Mouse (Mus musculus): ENCODE measurements around the gene Nppb.

Gene Nppb

GRCm38 (mm10) chr4:147976237-147976636 lies 9.4 kb upstream of the Nppb start:
- DNase-seq (ENCODE audit: low spot score in 2 of 2), result no peak

- no peak for DNase-seq (ENCODE audit: low spot score in 2 of 2)
These were observed 7.9 kb upstream of the Nppb start for GRCm38 (mm10) chr4:147977726-147978125.

GRCm38 (mm10) chr4:147978391-147978790 lies 7.2 kb upstream of the Nppb start:
- DNase-seq (ENCODE audit: low spot score in 2 of 2), result no peak

- no peak for DNase-seq (ENCODE audit: low spot score in 2 of 2)
These were observed 6.1 kb upstream of the Nppb start for GRCm38 (mm10) chr4:147979441-147979860.

GRCm38 (mm10) chr4:147993571-147994095 lies 8.0 kb downstream of the Nppb start:
- DNase-seq (ENCODE audit: low spot score in 2 of 2), result no peak

GRCm38 (mm10) chr4:147995311-147995710 lies 9.7 kb downstream of the Nppb start:
- no peak for DNase-seq (ENCODE audit: low spot score in 2 of 2)

GRCm38 (mm10) chr4:148000202-148000772 lies 14.7 kb downstream of the Nppb start, which contains the start of gene Nppa:
Nppa (plus strand) TSS chr4:148000722.
- no peak for DNase-seq (ENCODE audit: low spot score in 2 of 2)

GRCm38 (mm10) chr4:148001013-148001789 lies 15.6 kb downstream of the Nppb start:
- DNase-seq (ENCODE audit: low spot score in 2 of 2), result no peak

GRCm38 (mm10) chr4:148001866-148002265 lies 16.3 kb downstream of the Nppb start:
- DNase-seq (ENCODE audit: low spot score in 2 of 2), result no peak

GRCm38 (mm10) chr4:148004361-148004760 lies 18.8 kb downstream of the Nppb start:
- DNase-seq (ENCODE audit: low spot score in 2 of 2), result no peak

- DNase-seq (ENCODE audit: low spot score in 2 of 2), result no peak
These were observed 22.8 kb downstream of the Nppb start for GRCm38 (mm10) chr4:148008412-148008811.

GRCm38 (mm10) chr4:148009641-148010040 lies 24.1 kb downstream of the Nppb start:
- DNase-seq (ENCODE audit: low spot score in 2 of 2), result no peak

GRCm38 (mm10) chr4:148011332-148011731 lies 25.7 kb downstream of the Nppb start:
- DNase-seq (ENCODE audit: low spot score in 2 of 2), result no peak

GRCm38 (mm10) chr4:148012216-148012615 lies 26.6 kb downstream of the Nppb start:
- no peak for DNase-seq (ENCODE audit: low spot score in 2 of 2)

- no peak for DNase-seq (ENCODE audit: low spot score in 2 of 2)
These were observed 29.8 kb downstream of the Nppb start for GRCm38 (mm10) chr4:148015418-148015817.

- DNase-seq (ENCODE audit: low spot score in 2 of 2), result no peak
These were observed 31.4 kb downstream of the Nppb start for GRCm38 (mm10) chr4:148016981-148017380.

GRCm38 (mm10) chr4:148018410-148018809 lies 32.8 kb downstream of the Nppb start:
- no peak for DNase-seq (ENCODE audit: low spot score in 2 of 2)

GRCm38 (mm10) chr4:148024003-148024402 lies 38.4 kb downstream of the Nppb start:
- DNase-seq (ENCODE audit: low spot score in 2 of 2), result no peak

- no peak for DNase-seq (ENCODE audit: low spot score in 2 of 2)
These were observed 43.7 kb downstream of the Nppb start for GRCm38 (mm10) chr4:148029297-148029696.

GRCm38 (mm10) chr4:148030506-148030905 lies 44.9 kb downstream of the Nppb start:
- DNase-seq (ENCODE audit: low spot score in 2 of 2), result no peak

- DNase-seq (ENCODE audit: low spot score in 2 of 2), result no peak
These were observed 48.3 kb downstream of the Nppb start for GRCm38 (mm10) chr4:148033858-148034410.

GRCm38 (mm10) chr4:148035440-148035839 lies 49.9 kb downstream of the Nppb start:
- DNase-seq (ENCODE audit: low spot score in 2 of 2), result no peak

All from spleen, postnatal 14 days (tissue).